Mouse (Mus musculus): Measurements from ENCODE around the gene Rufy4. TPM values are rescaled to one million over a fixed set of nuclear protein-coding genes. Genes with fewer than 3 reads are reported as not detected.

The Rufy4 gene
- not detected in 2 replicates for polyA plus RNA-seq (2012; ENCODE audit: insufficient read depth, insufficient read length, low replicate concordance, missing spikeins)

- under 1% methylated on average over 12 of the region's 12 CpGs for WGBS
- TF ChIP-seq POLR2A (IDR thresholded peaks at IDR 0.05; ENCODE audit: insufficient read depth, low read depth, low read length) (no peak), CTCF (IDR thresholded peaks at IDR 0.05; ENCODE audit: insufficient read depth, low read depth, low read length) (peak; percentile 78)
- H3K4me1 ChIP-seq (ENCODE audit: control insufficient read depth, insufficient read depth, low read length), result peaks cover 25% of the 10 kb centered on the region
- peak within 1 kb of the TSS; percentile 37 for H3K4me3 ChIP-seq (ENCODE audit: insufficient read depth, low read depth, low read length)
- H3K27ac ChIP-seq (ENCODE audit: insufficient read depth, low read depth, low read length), result no peak within 1 kb of the TSS
Observed at GRCm38 (mm10) chr1:74124991-74125552, at the start of gene Rufy4. Gene Rufy4, plus strand, starts transcription at chr1:74125541.

GRCm38 (mm10) chr1:74076230-74076629, 49.1 kb upstream of the Rufy4 start:
- no peak overlapping the region for H3K27ac ChIP-seq (ENCODE audit: insufficient read depth, low read depth, low read length)
- 79% methylated on average over 4 of the region's 4 CpGs for WGBS
- H3K4me1 ChIP-seq (ENCODE audit: control insufficient read depth, insufficient read depth, low read length), result no peaks in the 10 kb centered on the region
- no peak for TF ChIP-seq CTCF (IDR thresholded peaks at IDR 0.05; ENCODE audit: insufficient read depth, low read depth, low read length)
- TF ChIP-seq POLR2A (IDR thresholded peaks at IDR 0.05; ENCODE audit: insufficient read depth, low read depth, low read length), result no peak
- H3K4me3 ChIP-seq (ENCODE audit: insufficient read depth, low read depth, low read length), result no peak overlapping the region

- Histone ChIP-seq H3K4me1 (ENCODE audit: control insufficient read depth, insufficient read depth, low read length) (peaks cover 3% of the 10 kb centered on the region; the same call in 1 of the 2 replicates), H3K27ac (ENCODE audit: insufficient read depth, low read depth, low read length) (no peak overlapping the region), H3K4me3 (ENCODE audit: insufficient read depth, low read depth, low read length) (no peak overlapping the region)
- WGBS, result 9% methylated on average over 2 of the region's 2 CpGs
- TF ChIP-seq CTCF (IDR thresholded peaks at IDR 0.05; ENCODE audit: insufficient read depth, low read depth, low read length) (no peak; the same call in 1 of the 2 replicates), POLR2A (IDR thresholded peaks at IDR 0.05; ENCODE audit: insufficient read depth, low read depth, low read length) (no peak)
Observed at GRCm38 (mm10) chr1:74077353-74077752, 48.0 kb upstream of the Rufy4 start.

- Histone ChIP-seq H3K4me3 (ENCODE audit: insufficient read depth, low read depth, low read length) (no peak overlapping the region), H3K27ac (ENCODE audit: insufficient read depth, low read depth, low read length) (no peak overlapping the region), H3K4me1 (ENCODE audit: control insufficient read depth, insufficient read depth, low read length) (peaks cover 14% of the 10 kb centered on the region)
- 36% methylated on average over 2 of the region's 2 CpGs for WGBS
- TF ChIP-seq POLR2A (IDR thresholded peaks at IDR 0.05; ENCODE audit: insufficient read depth, low read depth, low read length) (no peak), CTCF (IDR thresholded peaks at IDR 0.05; ENCODE audit: insufficient read depth, low read depth, low read length) (no peak)
Observed at GRCm38 (mm10) chr1:74081573-74081989, 43.8 kb upstream of the Rufy4 start.

GRCm38 (mm10) chr1:74082841-74083463, 42.4 kb upstream of the Rufy4 start:
- Histone ChIP-seq H3K4me1 (ENCODE audit: control insufficient read depth, insufficient read depth, low read length) (peaks cover 14% of the 10 kb centered on the region), H3K4me3 (ENCODE audit: insufficient read depth, low read depth, low read length) (no peak overlapping the region), H3K27ac (ENCODE audit: insufficient read depth, low read depth, low read length) (no peak overlapping the region)
- 31% methylated on average over 6 of the region's 6 CpGs for WGBS
- TF ChIP-seq POLR2A (IDR thresholded peaks at IDR 0.05; ENCODE audit: insufficient read depth, low read depth, low read length), result no peak
- TF ChIP-seq CTCF (IDR thresholded peaks at IDR 0.05; ENCODE audit: insufficient read depth, low read depth, low read length), result peak; percentile 50; the same call in 1 of the 2 replicates

GRCm38 (mm10) chr1:74084065-74084705, 41.2 kb upstream of the Rufy4 start:
- WGBS, result 73% methylated on average over 6 of the region's 6 CpGs
- Histone ChIP-seq H3K4me1 (ENCODE audit: control insufficient read depth, insufficient read depth, low read length) (peaks cover 14% of the 10 kb centered on the region), H3K4me3 (ENCODE audit: insufficient read depth, low read depth, low read length) (no peak overlapping the region), H3K27ac (ENCODE audit: insufficient read depth, low read depth, low read length) (no peak overlapping the region)
- TF ChIP-seq CTCF (IDR thresholded peaks at IDR 0.05; ENCODE audit: insufficient read depth, low read depth, low read length) (no peak), POLR2A (IDR thresholded peaks at IDR 0.05; ENCODE audit: insufficient read depth, low read depth, low read length) (no peak)

GRCm38 (mm10) chr1:74084752-74085151, 40.6 kb upstream of the Rufy4 start:
- WGBS, result 66% methylated on average over 5 of the region's 5 CpGs
- Histone ChIP-seq H3K4me1 (ENCODE audit: control insufficient read depth, insufficient read depth, low read length) (peaks cover 14% of the 10 kb centered on the region), H3K4me3 (ENCODE audit: insufficient read depth, low read depth, low read length) (no peak overlapping the region), H3K27ac (ENCODE audit: insufficient read depth, low read depth, low read length) (no peak overlapping the region)
- no peak for TF ChIP-seq CTCF (IDR thresholded peaks at IDR 0.05; ENCODE audit: insufficient read depth, low read depth, low read length)
- no peak for TF ChIP-seq POLR2A (IDR thresholded peaks at IDR 0.05; ENCODE audit: insufficient read depth, low read depth, low read length)

GRCm38 (mm10) chr1:74085566-74085965, 39.8 kb upstream of the Rufy4 start:
- Histone ChIP-seq H3K4me3 (ENCODE audit: insufficient read depth, low read depth, low read length) (no peak overlapping the region), H3K27ac (ENCODE audit: insufficient read depth, low read depth, low read length) (no peak overlapping the region), H3K4me1 (ENCODE audit: control insufficient read depth, insufficient read depth, low read length) (peaks cover 14% of the 10 kb centered on the region)
- no peak for TF ChIP-seq POLR2A (IDR thresholded peaks at IDR 0.05; ENCODE audit: insufficient read depth, low read depth, low read length)
- no peak for TF ChIP-seq CTCF (IDR thresholded peaks at IDR 0.05; ENCODE audit: insufficient read depth, low read depth, low read length)
- WGBS, result 88% methylated on average over 7 of the region's 7 CpGs

GRCm38 (mm10) chr1:74088569-74088968, 36.8 kb upstream of the Rufy4 start:
- no peak overlapping the region for H3K4me3 ChIP-seq (ENCODE audit: insufficient read depth, low read depth, low read length)
- TF ChIP-seq POLR2A (IDR thresholded peaks at IDR 0.05; ENCODE audit: insufficient read depth, low read depth, low read length) (no peak), CTCF (IDR thresholded peaks at IDR 0.05; ENCODE audit: insufficient read depth, low read depth, low read length) (no peak)
- WGBS, result 65% methylated on average over 1 of the region's 1 CpGs
- H3K27ac ChIP-seq (ENCODE audit: insufficient read depth, low read depth, low read length), result no peak overlapping the region
- H3K4me1 ChIP-seq (ENCODE audit: control insufficient read depth, insufficient read depth, low read length), result peaks cover 23% of the 10 kb centered on the region

All from olfactory bulb, adult 2 months (tissue).